Mouse (Mus musculus): ENCODE results near the gene Olfr123.

DNA sequence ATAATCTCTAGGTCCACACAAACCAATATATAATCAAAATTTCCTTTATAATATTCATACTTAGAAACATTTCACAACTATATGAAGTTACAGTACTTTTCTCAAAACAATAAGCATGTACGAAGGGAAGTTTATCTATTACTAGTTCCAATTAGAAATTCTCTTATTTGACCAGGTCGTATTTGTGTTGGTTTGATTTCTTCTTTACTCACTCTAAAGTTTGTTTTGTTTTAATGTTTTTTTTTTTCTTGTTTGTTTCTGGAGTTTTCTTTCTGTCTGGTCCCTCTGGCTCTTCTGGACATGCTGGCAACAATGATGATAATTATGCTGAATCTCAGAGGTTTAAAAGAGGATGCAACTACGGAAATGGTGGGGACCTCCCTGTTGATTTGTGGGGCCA lies 6.3 kb downstream of the Olfr123 start, which contains the start of gene Olfr124:
- TF ChIP-seq GATA1 (IDR thresholded peaks at IDR 0.05; ENCODE audit: low read length) (no peak), TAL1 (IDR thresholded peaks at IDR 0.05; ENCODE audit: low read length) (no peak)
